ENCODE assay signal across 9 mouse cellular contexts in genomic region chr6:41091177-41091829, GRCm38 (mm10). TPM values are rescaled to one million over a fixed set of nuclear protein-coding genes. Genes with fewer than 3 reads are reported as not detected.
DNase-seq lines count a peak whose midpoint lies in the region; ATAC-seq and TF ChIP-seq lines count a peak whose summit lies in the region.
"Had no signal": no experiment of that assay in that cellular context is flagged by ENCODE, and none has a peak within 500 bp of the region (broad histone marks: within the 10 kb centered on the region; RNA-seq: fewer than 3 reads in every experiment).

No protein-coding gene starts in this region.

- H3K27me3 ChIP-seq in forebrain, embryonic 12.5 days = no peaks in the 10 kb centered on the region
- H3K27me3 ChIP-seq in forebrain, embryonic 10.5 days (ENCODE audit: poor library complexity, severe bottlenecking) = no peaks in the 10 kb centered on the region
- H3K27me3 ChIP-seq in midbrain, embryonic 11.5 days (ENCODE audit: control insufficient read depth, insufficient read depth, low read length) = no peaks in the 10 kb centered on the region
- H3K27me3 ChIP-seq in midbrain, embryonic 10.5 days (ENCODE audit: low read depth, poor library complexity, severe bottlenecking) = no peaks in the 10 kb centered on the region
- no peaks in the 10 kb centered on the region for H3K27me3 ChIP-seq in hindbrain, embryonic 16.5 days (replicated peaks; ENCODE audit: control insufficient read depth, insufficient read depth, low read length)
- no peaks in the 10 kb centered on the region for H3K27me3 ChIP-seq in small intestine, adult 2 months (ENCODE audit: control insufficient read depth, insufficient read depth, low read length)
- H3K27me3 ChIP-seq: lung, embryonic 15.5 days had no signal

- 54% methylated on average over 4 of the region's 4 CpGs for WGBS in forebrain, embryonic 12.5 days
- WGBS in forebrain, embryonic 10.5 days = 56% methylated on average over 4 of the region's 4 CpGs
- WGBS in midbrain, embryonic 11.5 days = 53% methylated on average over 4 of the region's 4 CpGs
- 53% methylated on average over 4 of the region's 4 CpGs for WGBS in midbrain, embryonic 10.5 days
- WGBS in hindbrain, embryonic 16.5 days = 54% methylated on average over 4 of the region's 4 CpGs
- 34% methylated on average over 4 of the region's 4 CpGs for WGBS in small intestine, adult 2 months

- no peaks in the 10 kb centered on the region for H3K9me3 ChIP-seq in forebrain, embryonic 12.5 days
- no peaks in the 10 kb centered on the region for H3K9me3 ChIP-seq in forebrain, embryonic 10.5 days
- H3K9me3 ChIP-seq in midbrain, embryonic 11.5 days (ENCODE audit: control insufficient read depth, low read length) = no peaks in the 10 kb centered on the region
- H3K9me3 ChIP-seq in midbrain, embryonic 10.5 days (replicated peaks) = no peaks in the 10 kb centered on the region
- no peaks in the 10 kb centered on the region for H3K9me3 ChIP-seq in hindbrain, embryonic 16.5 days (ENCODE audit: control insufficient read depth, low read length)
- H3K9me3 ChIP-seq: lung, embryonic 15.5 days had no signal

- H3K4me3 ChIP-seq in forebrain, embryonic 12.5 days (replicated peaks) = no peak overlapping the region
- no peak overlapping the region for H3K4me3 ChIP-seq in forebrain, embryonic 10.5 days
- no peak overlapping the region for H3K4me3 ChIP-seq in midbrain, embryonic 11.5 days (ENCODE audit: low read depth, low read length)
- H3K4me3 ChIP-seq in midbrain, embryonic 10.5 days = no peak overlapping the region
- H3K4me3 ChIP-seq in hindbrain, embryonic 16.5 days (ENCODE audit: low read length) = no peak overlapping the region
- H3K4me3 ChIP-seq in small intestine, adult 2 months (ENCODE audit: low read depth, low read length) = no peak overlapping the region
- H3K4me3 ChIP-seq: lung, embryonic 15.5 days had no signal

- H3K27ac ChIP-seq in forebrain, embryonic 12.5 days = no peak overlapping the region
- no peak overlapping the region for H3K27ac ChIP-seq in forebrain, embryonic 10.5 days
- H3K27ac ChIP-seq in midbrain, embryonic 11.5 days (ENCODE audit: low read depth, low read length) = no peak overlapping the region
- H3K27ac ChIP-seq in midbrain, embryonic 10.5 days (replicated peaks) = no peak overlapping the region
- no peak overlapping the region for H3K27ac ChIP-seq in hindbrain, embryonic 16.5 days (ENCODE audit: low read depth, low read length)
- no peak overlapping the region for H3K27ac ChIP-seq in small intestine, adult 2 months (ENCODE audit: insufficient read depth, low read depth, low read length)
- H3K27ac ChIP-seq: lung, embryonic 15.5 days had no signal

- peak; percentile 17; the same call in 1 of the 2 replicates for TF ChIP-seq CTCF in small intestine, adult 2 months (IDR thresholded peaks at IDR 0.05; ENCODE audit: extremely low read depth, insufficient read length, insufficient replicate concordance, low read depth, low read length)

- H3K4me1 ChIP-seq in forebrain, embryonic 12.5 days = no peaks in the 10 kb centered on the region
- no peaks in the 10 kb centered on the region for H3K4me1 ChIP-seq in forebrain, embryonic 10.5 days
- H3K4me1 ChIP-seq in midbrain, embryonic 11.5 days (ENCODE audit: control insufficient read depth, insufficient read depth, low read length) = no peaks in the 10 kb centered on the region
- H3K4me1 ChIP-seq in midbrain, embryonic 10.5 days = no peaks in the 10 kb centered on the region
- H3K4me1 ChIP-seq in hindbrain, embryonic 16.5 days (ENCODE audit: control insufficient read depth, insufficient read depth, low read depth, low read length) = no peaks in the 10 kb centered on the region
- H3K4me1 ChIP-seq in small intestine, adult 2 months (ENCODE audit: control insufficient read depth, insufficient read depth, insufficient read length, low read length) = no peaks in the 10 kb centered on the region
- H3K4me1 ChIP-seq: lung, embryonic 15.5 days had no signal

- no peak for DNase-seq in forebrain, embryonic 10.5 days (ENCODE audit: extremely low spot score, low spot score)
- no peak for DNase-seq in midbrain, embryonic 11.5 days (ENCODE audit: low spot score, missing footprints)
- no peak for DNase-seq in midbrain, embryonic 10.5 days (ENCODE audit: low spot score)
- DNase-seq in spleen, adult 12 weeks (ENCODE audit: low spot score) = no peak
- no peak for DNase-seq in gastrocnemius, postnatal 10 days

- ATAC-seq in forebrain, embryonic 12.5 days (ENCODE audit: low FRiP score) = peak; percentile 23; the same call in 1 of the 2 replicates
- ATAC-seq in midbrain, embryonic 11.5 days (ENCODE audit: low FRiP score) = peak; percentile 46; the same call in 1 of the 2 replicates
- 0 out of 2 replicates have a peak, but pooled peaks have one; percentile 42 for ATAC-seq in hindbrain, embryonic 16.5 days

- TF ChIP-seq POLR2A in small intestine, adult 2 months (IDR thresholded peaks at IDR 0.05; ENCODE audit: low read depth, low read length) = no peak

- H3K9ac ChIP-seq in forebrain, embryonic 12.5 days = no peak overlapping the region
- no peak overlapping the region for H3K9ac ChIP-seq in midbrain, embryonic 11.5 days (ENCODE audit: low read length)
- no peak overlapping the region for H3K9ac ChIP-seq in hindbrain, embryonic 16.5 days (ENCODE audit: low read depth, low read length)
- H3K9ac ChIP-seq: lung, embryonic 15.5 days had no signal

- H3K36me3 ChIP-seq in forebrain, embryonic 12.5 days (replicated peaks) = no peaks in the 10 kb centered on the region
- no peaks in the 10 kb centered on the region for H3K36me3 ChIP-seq in forebrain, embryonic 10.5 days (replicated peaks)
- no peaks in the 10 kb centered on the region for H3K36me3 ChIP-seq in midbrain, embryonic 11.5 days (ENCODE audit: control insufficient read depth, insufficient read depth, low read length)
- no peaks in the 10 kb centered on the region for H3K36me3 ChIP-seq in midbrain, embryonic 10.5 days
- H3K36me3 ChIP-seq in hindbrain, embryonic 16.5 days (ENCODE audit: control insufficient read depth, insufficient read depth, low read length) = no peaks in the 10 kb centered on the region
- no peaks in the 10 kb centered on the region for H3K36me3 ChIP-seq in small intestine, adult 2 months (ENCODE audit: control insufficient read depth, insufficient read depth, low read length)
- H3K36me3 ChIP-seq: lung, embryonic 15.5 days had no signal

- H3K4me2 ChIP-seq in forebrain, embryonic 12.5 days = no peak overlapping the region
- no peak overlapping the region for H3K4me2 ChIP-seq in midbrain, embryonic 11.5 days
- H3K4me2 ChIP-seq in hindbrain, embryonic 16.5 days (ENCODE audit: low read length) = no peak overlapping the region
- H3K4me2 ChIP-seq: lung, embryonic 15.5 days had no signal

RNA-seq across cellular contexts. Expression of gene 2210010C04Rik, which starts 56.0 kb away (rescaled TPM):
- not detected in 2 replicates for polyA plus RNA-seq in forebrain, embryonic 12.5 days (2016; fragmentation: Nextera tagmentation; extraction: Ambion mirVana)
- polyA plus RNA-seq in forebrain, embryonic 10.5 days (2016; fragmentation: Nextera tagmentation; extraction: Ambion mirVana) = not detected in 2 replicates
- polyA plus RNA-seq in midbrain, embryonic 11.5 days (2014; fragmentation: Nextera tagmentation; extraction: Ambion mirVana) = not detected in 2 replicates
- polyA plus RNA-seq in midbrain, embryonic 10.5 days (2016; fragmentation: Nextera tagmentation; extraction: Ambion mirVana) = not detected in 2 replicates
- polyA plus RNA-seq in hindbrain, embryonic 16.5 days (2015; fragmentation: Nextera tagmentation; extraction: Ambion mirVana) = not detected in 2 replicates
- polyA plus RNA-seq in small intestine, adult 2 months (2012; rRNA removed) = 9.2 and 5,227 TPM in 2 replicates
- total RNA-seq in gastrocnemius, postnatal 10 days (2021) = not detected
- polyA plus RNA-seq: lung, embryonic 15.5 days had no signal

Comparison
In these comparisons a context has a peak if more than half of its experiments do, and no peak if none do; other contexts are left out.
1. RNA of gene 2210010C04Rik, which starts 56.0 kb away (polyA plus RNA-seq): 9.2 to 5,227 TPM in small intestine, adult 2 months; not detected in forebrain, embryonic 12.5 days, not detected in forebrain, embryonic 10.5 days, not detected in midbrain, embryonic 11.5 days, not detected in midbrain, embryonic 10.5 days and not detected in hindbrain, embryonic 16.5 days; every median in the first group is over 10 times any median in the second.
2. Peak in every context shown above with its lines, with median percentiles within 50 percentile points of each other: ATAC-seq.